Mouse (Mus musculus) heart, postnatal 0 days (tissue): Measurements from ENCODE around the gene Gm5129.

Experiments used
- CTCF ChIP-seq: IDR thresholded peaks from 2 replicates; pipeline ENCODE4 v1.5.1; 2016; ENCODE audit warnings: antibody characterized with exemption, control low read depth, low read depth
- EP300 ChIP-seq: IDR thresholded peaks from 2 replicates; pipeline ENCODE4 v1.6.1; 2016; ENCODE audit warnings: antibody characterized with exemption, low read depth

GRCm38 (mm10) chr5:29752894-29753293 is 17.2 kb upstream of the Gm5129 start:
- TF ChIP-seq CTCF (no peak), EP300 (no peak)
